Mouse (Mus musculus) liver, embryonic 14.5 days (tissue): ENCODE data around the gene Ccdc27.

Experiments
- CTCF ChIP-seq: IDR thresholded peaks from 2 replicates; pipeline ENCODE4 v1.5.1; 2016; ENCODE audit warnings: antibody characterized with exemption, low read depth, control low read depth
- EP300 ChIP-seq: IDR thresholded peaks from 2 replicates; pipeline ENCODE4 v1.6.1; 2016; ENCODE audit warnings: antibody characterized with exemption, low read depth

GRCm38 (mm10) chr4:154081974-154082373 is 39.5 kb upstream of the Ccdc27 start:
- TF ChIP-seq CTCF: no peak
- no peak for TF ChIP-seq EP300
